ENCODE assay signal across 38 mouse cellular contexts in the genomic region with DNA sequence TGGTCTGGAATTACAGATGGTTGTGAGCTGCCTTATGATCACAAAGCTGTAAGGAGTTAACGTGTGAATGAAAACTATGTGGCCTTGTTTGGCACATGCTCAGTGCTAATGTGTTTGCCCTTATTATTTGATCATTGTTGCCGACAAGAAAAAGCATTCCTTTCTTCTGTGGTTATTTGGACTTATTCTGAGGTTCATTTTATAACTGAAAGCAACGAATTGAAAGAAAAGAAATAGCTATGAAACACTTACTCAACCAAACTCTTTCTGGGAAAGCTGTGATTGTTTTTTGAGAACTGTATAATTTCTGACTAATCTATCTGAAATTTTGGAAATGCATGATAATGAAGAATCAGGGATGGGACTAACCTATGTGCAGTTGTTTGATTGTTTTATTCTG. TPM values are rescaled to one million over a fixed set of nuclear protein-coding genes. Genes with fewer than 3 reads are reported as not detected.
"Had no signal": no experiment of that assay in that cellular context is flagged by ENCODE, and none has a peak within 500 bp of the region (broad histone marks: within the 10 kb centered on the region; RNA-seq: fewer than 3 reads in every experiment).

No protein-coding gene starts in this region.

- H3K4me2 ChIP-seq: heart, embryonic 11.5 days; heart, embryonic 13.5 days; heart, embryonic 15.5 days; hindbrain, embryonic 13.5 days; hindbrain, embryonic 15.5 days; kidney, embryonic 15.5 days; limb, embryonic 12.5 days; liver, embryonic 12.5 days had no signal

- H3K4me3 ChIP-seq: heart, embryonic 13.5 days; heart, embryonic 15.5 days; hindbrain, embryonic 13.5 days; hindbrain, embryonic 15.5 days; kidney, embryonic 15.5 days; limb, embryonic 12.5 days; liver, embryonic 12.5 days had no signal

- H3K27me3 ChIP-seq: heart, embryonic 13.5 days; heart, embryonic 15.5 days; hindbrain, embryonic 13.5 days; hindbrain, embryonic 15.5 days; kidney, embryonic 15.5 days; limb, embryonic 12.5 days; liver, embryonic 12.5 days had no signal

- ATAC-seq: hindbrain, postnatal 0 days; intestine, embryonic 16.5 days; liver, embryonic 12.5 days had no signal

- H3K4me1 ChIP-seq: hindbrain, embryonic 13.5 days; limb, embryonic 12.5 days had no signal

- H3K36me3 ChIP-seq: heart, embryonic 13.5 days; heart, embryonic 15.5 days; hindbrain, embryonic 13.5 days; hindbrain, embryonic 15.5 days; kidney, embryonic 15.5 days; limb, embryonic 12.5 days; liver, embryonic 12.5 days had no signal

- H3K27ac ChIP-seq: heart, embryonic 13.5 days; heart, embryonic 15.5 days; hindbrain, embryonic 13.5 days; hindbrain, embryonic 15.5 days; hindbrain, postnatal 0 days; kidney, embryonic 15.5 days; kidney, postnatal 0 days; limb, embryonic 12.5 days; liver, embryonic 12.5 days; liver, embryonic 14.5 days had no signal

- DNase-seq: gastrocnemius, postnatal 10 days; gastrocnemius, postnatal 36 days; heart, postnatal 14 days; heart, postnatal 36 days; kidney, adult 11 months; kidney, adult 2 months; kidney, adult 9 months; kidney, postnatal 14 days; kidney, postnatal 36 days; layer of hippocampus, adult 9-11 months; layer of hippocampus, postnatal 36 days; left cerebral cortex, postnatal 4 days had no signal

- H3K9me3 ChIP-seq: heart, embryonic 13.5 days; heart, embryonic 15.5 days; hindbrain, embryonic 13.5 days; hindbrain, embryonic 15.5 days; kidney, embryonic 15.5 days; limb, embryonic 12.5 days; liver, embryonic 12.5 days had no signal

- H3K9ac ChIP-seq: heart, embryonic 13.5 days; heart, embryonic 15.5 days; hindbrain, embryonic 13.5 days; hindbrain, embryonic 15.5 days; kidney, embryonic 15.5 days; limb, embryonic 12.5 days; liver, embryonic 12.5 days; liver, embryonic 14.5 days had no signal

RNA-seq across cellular contexts. Expression of gene Scgb1a1, which starts 52.7 kb away (rescaled TPM):
- total RNA-seq: gastrocnemius, adult 18-20 months; gastrocnemius, postnatal 36 days; heart, postnatal 36 days; hematopoietic stem cell, adult 5-6 weeks; hindbrain, postnatal 0 days; layer of hippocampus, adult 18-20 months; layer of hippocampus, adult 8-10 months; layer of hippocampus, postnatal 14 days; layer of hippocampus, postnatal 36 days; left cerebral cortex, adult 18-20 months; left cerebral cortex, adult 8-10 months; left cerebral cortex, postnatal 10 days; left cerebral cortex, postnatal 25 days; liver, adult 2 months had no signal
- polyA plus RNA-seq: heart, embryonic 11.5 days; heart, embryonic 13.5 days; hindbrain, embryonic 11.5 days; hindbrain, embryonic 13.5 days; hindbrain, embryonic 15.5 days; hindbrain, postnatal 0 days; intestine, embryonic 14.5 days; intestine, embryonic 16.5 days; kidney, embryonic 15.5 days; kidney, postnatal 0 days; limb, embryonic 12.5 days; limb, embryonic 14.5 days; liver, embryonic 12.5 days; liver, embryonic 14.5 days; liver, embryonic 16.5 days had no signal
